Mouse (Mus musculus): ENCODE measurements around the gene Hlx. TPM values are rescaled to one million over a fixed set of nuclear protein-coding genes. Genes with fewer than 3 reads are reported as not detected.

Gene Hlx
- polyA plus RNA-seq, 1 experiment = 18.4 TPM

GRCm38 (mm10) chr1:184731644-184732545 lies 524 bp downstream of the Hlx start:
- peak overlapping the region; percentile 72 for H3K4me3 ChIP-seq (ENCODE audit: low read depth, low read length)
- no peak for TF ChIP-seq CTCF (IDR thresholded peaks at IDR 0.05; ENCODE audit: extremely low read depth, insufficient read length, insufficient replicate concordance, low read depth, low read length)
- no peak for TF ChIP-seq POLR2A (IDR thresholded peaks at IDR 0.05; ENCODE audit: low read depth, low read length)
- under 1% methylated on average over 85 of the region's 85 CpGs for WGBS
- H3K27me3 ChIP-seq (ENCODE audit: control insufficient read depth, insufficient read depth, low read length) = peaks cover 78% of the 10 kb centered on the region
- H3K36me3 ChIP-seq (ENCODE audit: control insufficient read depth, insufficient read depth, low read length) = peaks cover 2% of the 10 kb centered on the region; the same call in 1 of the 2 replicates
- peak overlapping the region; percentile 75 for H3K27ac ChIP-seq (ENCODE audit: insufficient read depth, low read depth, low read length)
- H3K4me1 ChIP-seq (ENCODE audit: control insufficient read depth, insufficient read depth, insufficient read length, low read length) = peaks cover 8% of the 10 kb centered on the region; the same call in 1 of the 2 replicates

- Histone ChIP-seq H3K27ac (ENCODE audit: insufficient read depth, low read depth, low read length) (peak overlapping the region; percentile 75), H3K4me1 (ENCODE audit: control insufficient read depth, insufficient read depth, insufficient read length, low read length) (peaks cover 8% of the 10 kb centered on the region; the same call in 1 of the 2 replicates), H3K4me3 (ENCODE audit: low read depth, low read length) (peak overlapping the region; percentile 72), H3K36me3 (ENCODE audit: control insufficient read depth, insufficient read depth, low read length) (peaks cover 2% of the 10 kb centered on the region; the same call in 1 of the 2 replicates), H3K27me3 (ENCODE audit: control insufficient read depth, insufficient read depth, low read length) (peaks cover 79% of the 10 kb centered on the region)
- TF ChIP-seq CTCF (IDR thresholded peaks at IDR 0.05; ENCODE audit: extremely low read depth, insufficient read length, insufficient replicate concordance, low read depth, low read length) (no peak), POLR2A (IDR thresholded peaks at IDR 0.05; ENCODE audit: low read depth, low read length) (no peak)
- 10% methylated on average over 18 of the region's 18 CpGs for WGBS
Observed at GRCm38 (mm10) chr1:184731091-184731640, 1.3 kb downstream of the Hlx start.

- TF ChIP-seq CTCF (IDR thresholded peaks at IDR 0.05; ENCODE audit: extremely low read depth, insufficient read length, insufficient replicate concordance, low read depth, low read length) = no peak
- TF ChIP-seq POLR2A (IDR thresholded peaks at IDR 0.05; ENCODE audit: low read depth, low read length) = no peak
- Histone ChIP-seq H3K27ac (ENCODE audit: insufficient read depth, low read depth, low read length) (peak overlapping the region; percentile 55), H3K27me3 (ENCODE audit: control insufficient read depth, insufficient read depth, low read length) (peaks cover 78% of the 10 kb centered on the region), H3K4me1 (ENCODE audit: control insufficient read depth, insufficient read depth, insufficient read length, low read length) (peaks cover 8% of the 10 kb centered on the region; the same call in 1 of the 2 replicates), H3K36me3 (ENCODE audit: control insufficient read depth, insufficient read depth, low read length) (peaks cover 2% of the 10 kb centered on the region; the same call in 1 of the 2 replicates), H3K4me3 (ENCODE audit: low read depth, low read length) (peak overlapping the region; percentile 58)
- WGBS = 22% methylated on average over 12 of the region's 12 CpGs
Observed at GRCm38 (mm10) chr1:184730453-184731013, 1.9 kb downstream of the Hlx start.

GRCm38 (mm10) chr1:184729357-184730140 lies 2.9 kb downstream of the Hlx start:
- peaks cover 8% of the 10 kb centered on the region; the same call in 1 of the 2 replicates for H3K4me1 ChIP-seq (ENCODE audit: control insufficient read depth, insufficient read depth, insufficient read length, low read length)
- TF ChIP-seq CTCF (IDR thresholded peaks at IDR 0.05; ENCODE audit: extremely low read depth, insufficient read length, insufficient replicate concordance, low read depth, low read length) (no peak), POLR2A (IDR thresholded peaks at IDR 0.05; ENCODE audit: low read depth, low read length) (no peak)
- 14% methylated on average over 19 of the region's 19 CpGs for WGBS
- peaks cover 79% of the 10 kb centered on the region for H3K27me3 ChIP-seq (ENCODE audit: control insufficient read depth, insufficient read depth, low read length)
- H3K27ac ChIP-seq (ENCODE audit: insufficient read depth, low read depth, low read length) = peak overlapping the region; percentile 76
- H3K36me3 ChIP-seq (ENCODE audit: control insufficient read depth, insufficient read depth, low read length) = peaks cover 2% of the 10 kb centered on the region; the same call in 1 of the 2 replicates
- peak overlapping the region; percentile 56 for H3K4me3 ChIP-seq (ENCODE audit: low read depth, low read length)

- TF ChIP-seq POLR2A (IDR thresholded peaks at IDR 0.05; ENCODE audit: low read depth, low read length) (no peak), CTCF (IDR thresholded peaks at IDR 0.05; ENCODE audit: extremely low read depth, insufficient read length, insufficient replicate concordance, low read depth, low read length) (no peak)
- no peak overlapping the region for H3K4me3 ChIP-seq (ENCODE audit: low read depth, low read length)
- peaks cover 8% of the 10 kb centered on the region; the same call in 1 of the 2 replicates for H3K4me1 ChIP-seq (ENCODE audit: control insufficient read depth, insufficient read depth, insufficient read length, low read length)
- peaks cover 2% of the 10 kb centered on the region; the same call in 1 of the 2 replicates for H3K36me3 ChIP-seq (ENCODE audit: control insufficient read depth, insufficient read depth, low read length)
- no peak overlapping the region for H3K27ac ChIP-seq (ENCODE audit: insufficient read depth, low read depth, low read length)
- peaks cover 72% of the 10 kb centered on the region for H3K27me3 ChIP-seq (ENCODE audit: control insufficient read depth, insufficient read depth, low read length)
- 18% methylated on average over 6 of the region's 6 CpGs for WGBS
Observed at GRCm38 (mm10) chr1:184728561-184729115, 3.8 kb downstream of the Hlx start.

Data from small intestine, adult 2 months (tissue).